ENCODE assay signal across 24 mouse cellular contexts in the genomic region with DNA sequence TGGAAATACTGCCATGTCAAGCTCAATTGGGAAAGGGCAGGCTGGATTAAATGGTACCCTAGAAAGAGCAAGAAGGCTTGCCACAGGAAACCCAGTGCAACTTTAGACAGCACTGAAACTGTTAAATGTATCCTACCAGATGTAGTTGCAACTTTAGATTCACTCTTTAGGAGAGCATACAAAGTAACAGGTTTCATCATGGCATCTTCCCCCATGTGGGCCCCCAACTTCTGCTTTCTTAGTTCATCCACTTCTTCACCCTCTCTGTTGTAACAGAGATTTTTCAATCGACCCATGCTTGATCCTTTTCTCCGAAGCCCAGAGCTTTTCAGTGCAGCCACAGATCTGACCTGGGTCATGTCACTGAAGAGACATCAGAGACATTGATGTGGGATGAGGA.
"Had no signal": no experiment of that assay in that cellular context is flagged by ENCODE, and none has a peak within 500 bp of the region (broad histone marks: within the 10 kb centered on the region; RNA-seq: fewer than 3 reads in every experiment).

No protein-coding gene starts in this region.

- DNase-seq: kidney, adult 8-10 months; kidney, postnatal 10 days; kidney, postnatal 36 days; layer of hippocampus, postnatal 36 days; lung, adult 18-20 months; lung, postnatal 10 days; lung, postnatal 4 days; right cerebral cortex, adult 18-20 months; right cerebral cortex, postnatal 14 days; right cerebral cortex, postnatal 4 days; thymus, adult 2 months; thymus, postnatal 14 days; thymus, postnatal 4 days had no signal

- H3K36me3 ChIP-seq: kidney, embryonic 15.5 days; lung, embryonic 15.5 days; midbrain, embryonic 10.5 days; midbrain, embryonic 13.5 days; neural tube, embryonic 12.5 days; neural tube, embryonic 15.5 days had no signal

- H3K9me3 ChIP-seq: lung, embryonic 15.5 days; neural tube, embryonic 15.5 days had no signal

- H3K9ac ChIP-seq: kidney, embryonic 15.5 days; liver, embryonic 14.5 days; lung, embryonic 15.5 days; midbrain, embryonic 13.5 days; neural tube, embryonic 12.5 days; neural tube, embryonic 15.5 days had no signal

- H3K4me1 ChIP-seq: lung, embryonic 15.5 days; megakaryocyte, embryonic 14.5 days; midbrain, embryonic 10.5 days; midbrain, embryonic 13.5 days; neural tube, embryonic 12.5 days had no signal

- H3K27me3 ChIP-seq: kidney, embryonic 15.5 days; lung, embryonic 15.5 days; midbrain, embryonic 13.5 days; neural tube, embryonic 12.5 days; neural tube, embryonic 15.5 days had no signal

- H3K4me3 ChIP-seq: kidney, embryonic 15.5 days; left cerebral cortex, adult 2 months; lung, embryonic 15.5 days; megakaryocyte, embryonic 14.5 days; midbrain, embryonic 10.5 days; midbrain, embryonic 13.5 days; neural tube, embryonic 12.5 days; neural tube, embryonic 15.5 days had no signal

- ATAC-seq: midbrain, embryonic 13.5 days; midbrain, embryonic 16.5 days had no signal

- H3K27ac ChIP-seq: kidney, embryonic 15.5 days; left cerebral cortex, adult 2 months; liver, embryonic 14.5 days; lung, embryonic 15.5 days; midbrain, embryonic 10.5 days; midbrain, embryonic 13.5 days; neural tube, embryonic 12.5 days; neural tube, embryonic 15.5 days; stomach, postnatal 0 days had no signal

- H3K4me2 ChIP-seq: kidney, embryonic 15.5 days; lung, embryonic 15.5 days; midbrain, embryonic 13.5 days; neural tube, embryonic 12.5 days; neural tube, embryonic 15.5 days had no signal
